Mouse (Mus musculus) skeletal muscle tissue, postnatal 0 days (tissue): ENCODE measurements around the gene Riiad1. TPM values are rescaled to one million over a fixed set of nuclear protein-coding genes. Genes with fewer than 3 reads are reported as not detected.

ENCODE experiments used
- polyA plus RNA-seq: library from polyadenylated mRNA; unstranded; fragments of >200 nt; fragmentation: Nextera tagmentation; extraction: Ambion mirVana; gene quantifications from 2 replicates; pipeline ENCODE4 v1.2.1, GENCODE M21; 2015

Gene Riiad1
- 10.3 and 11.1 TPM in 2 replicates for polyA plus RNA-seq

GRCm38 (mm10) chr3:94480291-94480884 lies at the start of gene Riiad1:
TSS of gene Riiad1 (minus strand) at chr3:94480341.

GRCm38 (mm10) chr3:94477981-94478422 lies 2.1 kb downstream of the Riiad1 start, which contains the start of gene Celf3:
TSS of gene Celf3 (plus strand) at chr3:94478295.

DNA sequence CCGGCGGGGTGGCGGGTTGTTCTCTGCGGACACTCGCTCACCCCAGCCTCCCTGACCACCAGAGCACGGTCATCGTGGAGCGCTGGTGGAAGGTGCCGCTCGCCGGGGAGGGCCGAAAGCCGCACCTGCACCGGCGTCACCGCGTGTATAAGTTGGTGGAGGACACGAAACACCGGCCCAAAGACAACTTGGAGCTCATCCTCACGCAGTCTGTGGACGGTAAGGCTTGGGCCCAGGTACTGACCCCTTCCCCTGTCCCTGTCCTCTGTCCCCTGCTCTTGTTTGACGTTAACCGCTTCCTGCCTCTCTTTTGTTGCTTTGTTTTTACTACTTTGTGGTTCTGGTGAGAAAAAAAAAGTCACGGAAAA lies 36.6 kb downstream of the Riiad1 start, which contains the start of gene Oaz3:
TSS of gene Oaz3 (minus strand) at position 319 of the 368 bp plus-strand sequence.

GRCm38 (mm10) chr3:94442951-94443596 lies 37.1 kb downstream of the Riiad1 start, which contains the start of gene Mrpl9:
TSS of gene Mrpl9 (plus strand) at chr3:94443318.

Other genes with a start within 250 kb of the Riiad1 start
- not detected in 2 replicates for gene Gm4778, start 216.3 kb downstream of the Riiad1 start, polyA plus RNA-seq
- gene Them4, start 170.3 kb downstream of the Riiad1 start, polyA plus RNA-seq: 10.7 and 11.1 TPM in 2 replicates
- gene Them5, start 138.2 kb downstream of the Riiad1 start, polyA plus RNA-seq: 10.5 TPM in 1 of 2 replicates, not detected in the other
- 1.7 and 1.8 TPM in 2 replicates for gene C2cd4d, start 117.9 kb downstream of the Riiad1 start, polyA plus RNA-seq
- gene Rorc, start 107.5 kb downstream of the Riiad1 start, polyA plus RNA-seq: 14.1 and 19.7 TPM in 2 replicates
- gene Lingo4, start 81.8 kb downstream of the Riiad1 start, polyA plus RNA-seq: 0.35 and 0.40 TPM in 2 replicates
- 13.7 and 15.0 TPM in 2 replicates for gene Tdrkh, start 67.1 kb downstream of the Riiad1 start, polyA plus RNA-seq
- gene Mrpl9, start 37.0 kb downstream of the Riiad1 start, polyA plus RNA-seq: 69.6 and 79.0 TPM in 2 replicates
- gene Oaz3, start 36.4 kb downstream of the Riiad1 start, polyA plus RNA-seq: 0.35 and 0.37 TPM in 2 replicates
- gene Celf3, start 2.0 kb downstream of the Riiad1 start, polyA plus RNA-seq: 0.52 and 0.81 TPM in 2 replicates
- gene Snx27, start 102.4 kb upstream of the Riiad1 start, polyA plus RNA-seq: 16.3 and 17.7 TPM in 2 replicates
- gene Gm10972, start 162.8 kb upstream of the Riiad1 start, polyA plus RNA-seq: not detected in 2 replicates
- gene Tuft1, start 178.5 kb upstream of the Riiad1 start, polyA plus RNA-seq: 0.58 and 2.2 TPM in 2 replicates
- 0.58 and 1.3 TPM in 2 replicates for gene Selenbp2, start 213.2 kb upstream of the Riiad1 start, polyA plus RNA-seq